Mouse (Mus musculus): Measurements from ENCODE around the gene Ccdc74a. TPM values are rescaled to one million over a fixed set of nuclear protein-coding genes. Genes with fewer than 3 reads are reported as not detected.
"Not testable (repeated sequence)": the region's sequence is repeated elsewhere in the genome, so short reads cannot be mapped to it uniquely, and the experiment has no call there.

Ccdc74a gene
- 6.8 and 7.8 TPM in 2 replicates for polyA plus RNA-seq (2015; fragmentation: Nextera tagmentation; extraction: Ambion mirVana)

- no peaks in the 10 kb centered on the region for H3K9me3 ChIP-seq
- WGBS: 3% methylated on average over 49 of the region's 65 CpGs
- peaks cover 15% of the 10 kb centered on the region for H3K4me1 ChIP-seq
- peak within 1 kb of the TSS; percentile 94 for H3K4me2 ChIP-seq
- H3K36me3 ChIP-seq: peaks cover 32% of the 10 kb centered on the region
- peak within 1 kb of the TSS; percentile 54 for H3K4me3 ChIP-seq
- peak within 1 kb of the TSS; percentile 56 for H3K9ac ChIP-seq
- ATAC-seq (ENCODE audit: borderline replicate concordance, extremely low read depth, low FRiP score, low TSS enrichment): peak; percentile 95
- no peaks in the 10 kb centered on the region for H3K27me3 ChIP-seq
- peak within 1 kb of the TSS; percentile 58; the same call in 1 of the 2 replicates for H3K27ac ChIP-seq
Measured at GRCm38 (mm10) chr16:17646310-17647114, at the start of gene Ccdc74a. Gene Ccdc74a, plus strand, starts transcription at chr16:17646470.

DNA sequence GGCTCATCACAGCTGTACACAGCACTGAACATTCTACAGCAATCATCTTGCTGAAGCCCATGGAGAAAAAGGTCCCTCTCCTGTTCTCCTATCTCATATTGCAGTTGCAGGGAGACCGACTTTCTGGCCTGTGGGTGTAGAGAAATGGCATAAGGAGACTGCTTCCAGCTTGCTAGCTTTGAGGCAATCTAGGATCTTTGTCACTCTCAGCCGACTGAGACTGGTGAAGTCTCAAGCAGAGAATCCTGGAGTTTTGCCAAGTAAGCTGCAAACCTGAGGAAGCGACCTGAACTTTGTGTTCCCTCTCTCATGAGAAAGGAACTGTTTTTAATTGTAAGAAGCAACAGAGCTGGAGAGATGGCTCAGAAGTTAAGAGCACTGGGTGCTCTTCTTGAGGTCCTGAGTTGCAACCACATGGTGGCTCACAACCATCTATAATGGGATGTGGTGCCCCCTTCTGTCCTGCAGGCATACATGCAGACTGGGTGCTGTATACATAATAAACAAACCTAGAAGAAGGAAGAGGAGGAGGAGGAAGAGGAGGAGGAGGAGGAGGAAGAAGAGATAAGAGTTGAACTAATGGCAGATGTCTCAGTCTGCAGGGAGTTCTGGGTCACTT is 45.2 kb upstream of the Ccdc74a start:
- no peak overlapping the region for H3K4me2 ChIP-seq

DNA sequence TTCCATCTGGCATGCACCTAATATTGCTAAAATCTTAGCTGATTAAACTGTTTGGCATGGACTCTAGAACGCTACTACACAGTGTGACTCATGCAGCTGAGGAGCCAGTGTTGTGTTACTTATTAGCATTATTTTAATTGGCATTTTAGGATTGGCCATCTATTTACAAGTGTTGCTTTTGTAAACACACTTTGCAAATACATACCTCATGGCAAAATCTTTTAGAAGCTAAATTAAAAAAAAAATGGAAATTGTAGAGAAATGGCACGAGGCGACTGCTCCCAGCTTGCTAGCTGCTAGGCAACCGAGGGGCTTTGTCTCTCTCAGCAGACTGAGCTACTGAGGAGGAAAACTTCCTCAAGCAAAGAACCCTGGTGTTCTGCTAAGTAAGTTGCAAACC is 41.3 kb upstream of the Ccdc74a start:
- Histone ChIP-seq H3K4me3 (no peak overlapping the region), H3K4me2 (no peak overlapping the region), H3K9ac (no peak overlapping the region), H3K4me1 (no peaks in the 10 kb centered on the region), H3K36me3 (no peaks in the 10 kb centered on the region), H3K27me3 (no peaks in the 10 kb centered on the region), H3K27ac (no peak overlapping the region), H3K9me3 (no peaks in the 10 kb centered on the region)
- 63% methylated on average over 4 of the region's 4 CpGs for WGBS
- ATAC-seq (ENCODE audit: borderline replicate concordance, extremely low read depth, low FRiP score, low TSS enrichment): no peak

More for the DNA sequence above, 45.2 kb upstream of the Ccdc74a start:
- ATAC-seq (ENCODE audit: borderline replicate concordance, extremely low read depth, low FRiP score, low TSS enrichment): no peak
- WGBS: 37% methylated on average over 3 of the region's 3 CpGs
- H3K9me3 ChIP-seq: no peaks in the 10 kb centered on the region
- no peaks in the 10 kb centered on the region for H3K4me1 ChIP-seq
- no peaks in the 10 kb centered on the region for H3K36me3 ChIP-seq
- no peaks in the 10 kb centered on the region for H3K27me3 ChIP-seq
- no peak overlapping the region for H3K4me3 ChIP-seq
- H3K27ac ChIP-seq: no peak overlapping the region
- no peak overlapping the region for H3K9ac ChIP-seq

- ATAC-seq (ENCODE audit: borderline replicate concordance, extremely low read depth, low FRiP score, low TSS enrichment): no peak
- no peak overlapping the region for H3K4me3 ChIP-seq
- H3K27me3 ChIP-seq: no peaks in the 10 kb centered on the region
- H3K9ac ChIP-seq: no peak overlapping the region
- H3K27ac ChIP-seq: no peak overlapping the region
- no peaks in the 10 kb centered on the region for H3K4me1 ChIP-seq
- H3K9me3 ChIP-seq: no peaks in the 10 kb centered on the region
- WGBS: 74% methylated on average over 5 of the region's 5 CpGs
- H3K4me2 ChIP-seq: no peak overlapping the region
- H3K36me3 ChIP-seq: no peaks in the 10 kb centered on the region
Measured at GRCm38 (mm10) chr16:17605684-17606083, 40.6 kb upstream of the Ccdc74a start.

- no peaks in the 10 kb centered on the region for H3K4me1 ChIP-seq
- WGBS: 58% methylated on average over 4 of the region's 4 CpGs
- no peaks in the 10 kb centered on the region for H3K36me3 ChIP-seq
- no peak overlapping the region for H3K4me3 ChIP-seq
- no peak overlapping the region for H3K9ac ChIP-seq
- no peaks in the 10 kb centered on the region for H3K9me3 ChIP-seq
- H3K27me3 ChIP-seq: no peaks in the 10 kb centered on the region
- no peak overlapping the region for H3K27ac ChIP-seq
- H3K4me2 ChIP-seq: no peak overlapping the region
- no peak for ATAC-seq (ENCODE audit: borderline replicate concordance, extremely low read depth, low FRiP score, low TSS enrichment)
Measured at GRCm38 (mm10) chr16:17611383-17611782, 34.9 kb upstream of the Ccdc74a start.

DNA sequence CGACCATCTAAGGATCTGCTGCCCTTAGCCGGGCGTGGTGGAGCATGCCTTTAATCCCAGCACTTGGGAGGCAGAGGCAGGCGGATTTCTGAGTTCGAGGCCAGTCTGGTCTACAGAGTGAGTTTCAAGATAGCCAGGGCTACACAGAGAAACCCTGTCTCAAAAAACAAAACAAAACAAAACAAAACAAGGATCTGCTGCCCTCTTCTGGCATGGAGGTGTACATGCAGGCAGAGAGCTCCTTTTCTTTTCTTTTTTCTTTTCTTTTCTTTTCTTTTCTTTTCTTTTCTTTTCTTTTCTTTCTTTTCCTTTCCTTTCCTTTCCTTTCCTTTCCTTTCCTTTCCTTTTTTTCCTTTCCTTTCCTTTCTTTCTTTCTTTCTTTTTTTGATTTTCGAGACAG is 31.5 kb upstream of the Ccdc74a start:
- H3K4me2 ChIP-seq, H3K27ac ChIP-seq: not testable (repeated sequence)

DNA sequence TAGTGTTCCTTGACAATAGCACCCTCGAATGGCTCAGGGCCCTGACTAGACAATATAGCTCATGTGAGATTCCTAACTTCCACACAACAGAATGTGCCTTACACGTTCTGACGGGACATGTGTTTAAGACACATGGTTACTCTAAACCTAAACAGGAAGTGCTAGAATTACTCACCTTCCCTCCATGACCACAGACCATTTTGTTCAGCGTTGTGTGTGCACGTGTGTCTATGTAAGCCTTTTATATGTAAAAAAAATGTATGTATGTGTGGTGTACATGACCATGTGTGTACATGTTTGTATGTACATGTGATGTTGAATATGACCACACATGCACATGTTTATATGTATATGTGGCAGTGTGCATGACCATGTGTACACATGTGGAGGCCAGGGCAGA is 30.1 kb upstream of the Ccdc74a start:
- H3K9me3 ChIP-seq: no peaks in the 10 kb centered on the region
- no peak overlapping the region for H3K27ac ChIP-seq
- no peak overlapping the region for H3K4me3 ChIP-seq
- H3K4me2 ChIP-seq: no peak overlapping the region
- WGBS: 76% methylated on average over 5 of the region's 5 CpGs
- H3K9ac ChIP-seq: no peak overlapping the region
- no peaks in the 10 kb centered on the region for H3K36me3 ChIP-seq
- no peak for ATAC-seq (ENCODE audit: borderline replicate concordance, extremely low read depth, low FRiP score, low TSS enrichment)
- peaks cover 14% of the 10 kb centered on the region for H3K4me1 ChIP-seq
- no peaks in the 10 kb centered on the region for H3K27me3 ChIP-seq

More for the DNA sequence above, 31.5 kb upstream of the Ccdc74a start:
- H3K9ac ChIP-seq; H3K4me3 ChIP-seq; H3K4me1 ChIP-seq; H3K36me3 ChIP-seq; H3K27me3 ChIP-seq; ATAC-seq (ENCODE audit: borderline replicate concordance, extremely low read depth, low FRiP score, low TSS enrichment); H3K9me3 ChIP-seq: not testable (repeated sequence)
- 89% methylated on average over 6 of the region's 6 CpGs for WGBS

GRCm38 (mm10) chr16:17617922-17618565 is 28.2 kb upstream of the Ccdc74a start:
- peaks cover 14% of the 10 kb centered on the region for H3K4me1 ChIP-seq
- H3K36me3 ChIP-seq: peaks cover 13% of the 10 kb centered on the region
- peak overlapping the region; percentile 37 for H3K4me2 ChIP-seq
- peak overlapping the region; percentile 29; the same call in 1 of the 2 replicates for H3K27ac ChIP-seq
- no peaks in the 10 kb centered on the region for H3K27me3 ChIP-seq
- 8% methylated on average over 13 of the region's 13 CpGs for WGBS
- no peaks in the 10 kb centered on the region for H3K9me3 ChIP-seq
- peak; percentile 64; the same call in 1 of the 2 replicates for ATAC-seq (ENCODE audit: borderline replicate concordance, extremely low read depth, low FRiP score, low TSS enrichment)
- no peak overlapping the region for H3K9ac ChIP-seq
- H3K4me3 ChIP-seq: no peak overlapping the region

DNA sequence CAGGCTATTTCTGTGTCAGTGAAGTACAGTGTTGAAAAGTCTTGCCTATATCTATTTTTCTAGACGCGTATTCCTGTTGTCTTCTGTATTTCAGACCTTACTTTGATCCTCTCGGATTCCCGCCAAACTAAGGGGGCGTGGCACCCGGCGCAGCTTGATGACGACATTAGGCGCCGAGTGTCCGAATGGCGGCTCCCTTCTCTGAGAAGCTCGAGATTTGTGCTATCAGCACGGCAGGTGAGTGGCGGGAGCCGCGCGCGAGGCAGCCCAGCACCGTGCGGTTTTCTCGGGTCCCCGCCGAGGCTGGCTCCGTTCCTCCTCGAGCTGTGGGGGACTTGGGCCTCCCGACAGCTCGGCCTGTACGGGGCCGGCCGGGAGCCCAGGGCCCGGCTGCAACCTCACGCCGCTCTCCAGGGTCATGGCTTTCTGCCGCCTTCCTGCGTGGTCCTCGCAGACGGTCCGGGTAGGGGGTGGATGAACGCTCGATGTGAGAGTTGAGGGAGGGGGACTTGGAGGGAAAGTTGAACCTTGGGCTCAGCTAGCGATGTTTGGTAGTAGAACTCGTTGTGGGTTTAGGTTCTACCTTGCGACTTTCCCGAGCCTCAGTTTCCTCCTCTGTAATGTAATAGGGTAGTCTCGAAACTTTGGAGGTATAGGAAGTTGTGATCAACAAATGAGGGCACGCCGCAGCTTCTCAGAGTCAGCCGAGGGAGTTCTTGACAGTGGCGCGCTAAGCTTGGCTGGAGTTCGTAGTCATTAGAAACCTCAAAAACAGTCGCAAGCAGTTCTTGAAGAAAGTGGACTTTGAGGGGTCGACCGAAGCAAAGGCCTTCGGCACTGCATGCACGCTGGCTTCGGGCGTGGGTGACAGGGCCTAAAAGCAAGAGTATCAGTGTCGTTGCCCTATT is 26.8 kb upstream of the Ccdc74a start, which contains the start of gene Smpd4:
Gene Smpd4, plus strand, starts transcription at position 157 of the 908 bp plus-strand sequence.
- no peaks in the 10 kb centered on the region for H3K9me3 ChIP-seq
- H3K36me3 ChIP-seq: peaks cover 22% of the 10 kb centered on the region
- H3K4me2 ChIP-seq: peak within 1 kb of the TSS; percentile 65
- peak within 1 kb of the TSS; percentile 86 for H3K9ac ChIP-seq
- peaks cover 14% of the 10 kb centered on the region for H3K4me1 ChIP-seq
- 1% methylated on average over 60 of the region's 60 CpGs for WGBS
- ATAC-seq (ENCODE audit: borderline replicate concordance, extremely low read depth, low FRiP score, low TSS enrichment): peak; percentile 76; the same call in 1 of the 2 replicates
- no peaks in the 10 kb centered on the region for H3K27me3 ChIP-seq
- peak within 1 kb of the TSS; percentile 29; the same call in 1 of the 2 replicates for H3K27ac ChIP-seq
- H3K4me3 ChIP-seq: peak within 1 kb of the TSS; percentile 92

DNA sequence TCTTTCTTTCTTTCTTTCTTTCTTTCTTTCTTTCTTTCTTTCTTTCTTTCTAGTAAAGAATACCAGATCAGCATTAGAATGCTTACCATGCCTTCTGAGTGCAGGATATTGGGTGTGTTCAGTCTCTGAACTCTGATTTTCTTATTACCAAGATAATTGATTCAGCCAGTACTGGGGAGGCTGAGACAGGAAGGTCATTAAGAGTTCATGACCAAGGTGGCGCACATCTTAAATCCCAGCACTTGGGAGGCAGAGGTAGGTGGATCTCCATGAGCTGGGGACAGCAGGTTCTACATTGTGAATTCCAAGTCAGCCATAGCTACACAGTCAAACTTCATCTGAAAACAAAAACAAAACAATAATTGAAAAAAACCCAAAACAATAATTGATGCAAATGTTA is 24.3 kb upstream of the Ccdc74a start:
- no peaks in the 10 kb centered on the region for H3K9me3 ChIP-seq
- H3K4me3 ChIP-seq: no peak overlapping the region
- no peak overlapping the region for H3K4me2 ChIP-seq
- peaks cover 42% of the 10 kb centered on the region for H3K36me3 ChIP-seq
- H3K27me3 ChIP-seq: no peaks in the 10 kb centered on the region
- no peak for ATAC-seq (ENCODE audit: borderline replicate concordance, extremely low read depth, low FRiP score, low TSS enrichment)
- no peak overlapping the region for H3K9ac ChIP-seq
- 95% methylated on average over 1 of the region's 1 CpGs for WGBS
- peaks cover 14% of the 10 kb centered on the region for H3K4me1 ChIP-seq
- H3K27ac ChIP-seq: no peak overlapping the region

All from lung, embryonic 15.5 days (tissue).